Mouse (Mus musculus) liver, embryonic 13.5 days (tissue): ENCODE data around the gene Tbx4. TPM values are rescaled to one million over a fixed set of nuclear protein-coding genes. Genes with fewer than 3 reads are reported as not detected.

ENCODE experiments used
- ATAC-seq: fragments of 200-750 bp; cut with Nextera tagmentation; 2 replicates; pipeline ENCODE4 v1.8.0; 2017; ENCODE audit warnings: low read depth, mild to moderate bottlenecking, moderate number of reproducible peaks, moderate library complexity
- DNase-seq: peaks from one replicate; pipeline ENCODE4 v3.0.0; 2022
- H3K27ac ChIP-seq: fragments of 300-500 bp; sonication (generic); 2 replicates; pipeline ENCODE4 v1.5.1; 2015; ENCODE audit warnings: moderate library complexity, mild to moderate bottlenecking, inconsistent platforms
- H3K27me3 ChIP-seq: fragments of 300-500 bp; sonication (generic); 2 replicates; pipeline ENCODE4 v1.6.1; 2015; ENCODE audit warnings: mild to moderate bottlenecking, inconsistent platforms
- H3K36me3 ChIP-seq: fragments of 300-500 bp; sonication (generic); 2 replicates; pipeline ENCODE4 v1.6.1; 2015; ENCODE audit warnings: mild to moderate bottlenecking, inconsistent platforms
- H3K4me1 ChIP-seq: fragments of 300-500 bp; sonication (generic); replicated peaks from 2 replicates; pipeline ENCODE4 v1.6.1; 2015; ENCODE audit warnings: inconsistent platforms
- H3K4me2 ChIP-seq: fragments of 300-500 bp; sonication (generic); 2 replicates; pipeline ENCODE4 v1.6.1; 2015; ENCODE audit warnings: inconsistent platforms, mild to moderate bottlenecking, moderate library complexity
- H3K4me3 ChIP-seq: fragments of 300-500 bp; sonication (generic); replicated peaks from 2 replicates; pipeline ENCODE4 v1.5.1; 2015; ENCODE audit warnings: mild to moderate bottlenecking, inconsistent platforms
- H3K9ac ChIP-seq: fragments of 300-500 bp; sonication (generic); 2 replicates; pipeline ENCODE4 v1.6.1; 2015; ENCODE audit warnings: mild to moderate bottlenecking, inconsistent platforms
- H3K9me3 ChIP-seq: fragments of 300-500 bp; sonication (generic); replicated peaks from 2 replicates; pipeline ENCODE4 v1.6.1; 2016; ENCODE audit warnings: inconsistent platforms
- WGBS: fragments of 180-500 bp; shearing (Covaris S2); methylation state at CpG from one replicate; pipeline ENCODE4 v1.1.7; 2015; ENCODE audit not compliant: insufficient replicate concordance; 5-methylcytosine and 5-hydroxymethylcytosine counted together
- polyA plus RNA-seq: library from polyadenylated mRNA; unstranded; fragments of >200 nt; fragmentation: Nextera tagmentation; extraction: Ambion mirVana; gene quantifications from 2 replicates; pipeline ENCODE4 v1.2.1, GENCODE M21; 2015

Tbx4 gene
- polyA plus RNA-seq, 1 experiment from 2014 or later, result 0.06 TPM

- DNase-seq (no peak), ATAC-seq (no peak)
- Histone ChIP-seq H3K9ac (no peak overlapping the region), H3K4me2 (no peak overlapping the region), H3K27ac (no peak overlapping the region), H3K36me3 (no peaks in the 10 kb centered on the region), H3K4me3 (no peak overlapping the region), H3K9me3 (no peaks in the 10 kb centered on the region), H3K4me1 (peaks cover 16% of the 10 kb centered on the region), H3K27me3 (peaks cover 99% of the 10 kb centered on the region)
- WGBS, result 3% methylated on average over 13 of the region's 13 CpGs
These were observed 4.9 kb downstream of the Tbx4 start for GRCm38 (mm10) chr11:85891010-85891691.

DNA sequence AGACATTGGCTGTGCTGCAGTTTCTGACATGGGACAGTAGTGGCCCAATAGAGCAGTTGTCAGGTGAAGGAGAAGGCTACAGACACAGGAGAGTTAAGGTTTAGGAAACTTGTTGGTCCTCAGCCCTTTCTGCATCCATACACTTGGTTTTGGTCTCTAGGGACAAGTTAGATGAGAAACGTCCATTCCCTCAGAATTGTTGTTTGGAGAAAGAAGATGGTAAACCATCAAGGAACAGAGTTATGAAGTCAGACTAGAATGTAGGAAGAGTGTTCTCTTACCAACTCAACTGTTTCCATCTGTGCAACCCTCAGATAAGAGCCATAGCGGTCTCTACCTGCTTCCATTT is 5.4 kb downstream of the Tbx4 start:
- Histone ChIP-seq H3K4me1 (peaks cover 16% of the 10 kb centered on the region), H3K4me3 (no peak overlapping the region), H3K36me3 (no peaks in the 10 kb centered on the region), H3K9ac (no peak overlapping the region), H3K9me3 (no peaks in the 10 kb centered on the region), H3K4me2 (no peak overlapping the region), H3K27me3 (peaks cover 99% of the 10 kb centered on the region), H3K27ac (no peak overlapping the region)
- ATAC-seq (no peak), DNase-seq (no peak)
- WGBS, result 12% methylated on average over 2 of the region's 2 CpGs

- H3K4me3 ChIP-seq, result no peak overlapping the region
- ATAC-seq, result no peak
- H3K4me2 ChIP-seq, result no peak overlapping the region
- H3K36me3 ChIP-seq, result no peaks in the 10 kb centered on the region
- no peak overlapping the region for H3K27ac ChIP-seq
- no peak overlapping the region for H3K9ac ChIP-seq
- no peak for DNase-seq
- 2% methylated on average over 6 of the region's 6 CpGs for WGBS
- H3K4me1 ChIP-seq, result peaks cover 16% of the 10 kb centered on the region
- H3K9me3 ChIP-seq, result no peaks in the 10 kb centered on the region
- peaks cover 100% of the 10 kb centered on the region for H3K27me3 ChIP-seq
These were observed 6.5 kb downstream of the Tbx4 start for GRCm38 (mm10) chr11:85892771-85893170.

- Histone ChIP-seq H3K4me1 (peaks cover 11% of the 10 kb centered on the region), H3K27me3 (peaks cover 100% of the 10 kb centered on the region), H3K27ac (no peak overlapping the region), H3K9ac (no peak overlapping the region), H3K36me3 (no peaks in the 10 kb centered on the region), H3K4me2 (no peak overlapping the region), H3K4me3 (no peak overlapping the region), H3K9me3 (no peaks in the 10 kb centered on the region)
- DNase-seq (no peak), ATAC-seq (no peak)
- 2% methylated on average over 13 of the region's 13 CpGs for WGBS
These were observed 7.3 kb downstream of the Tbx4 start for GRCm38 (mm10) chr11:85893400-85894135.

GRCm38 (mm10) chr11:85894136-85894530 is 7.9 kb downstream of the Tbx4 start:
- WGBS, result 2% methylated on average over 3 of the region's 3 CpGs
- Histone ChIP-seq H3K36me3 (no peaks in the 10 kb centered on the region), H3K9me3 (no peaks in the 10 kb centered on the region), H3K4me3 (no peak overlapping the region), H3K4me1 (peaks cover 8% of the 10 kb centered on the region; the same call in 1 of the 2 replicates), H3K27me3 (peaks cover 100% of the 10 kb centered on the region), H3K4me2 (no peak overlapping the region), H3K27ac (no peak overlapping the region), H3K9ac (no peak overlapping the region)
- DNase-seq (no peak), ATAC-seq (no peak)

GRCm38 (mm10) chr11:85894731-85895545 is 8.7 kb downstream of the Tbx4 start:
- H3K36me3 ChIP-seq, result no peaks in the 10 kb centered on the region
- no peaks in the 10 kb centered on the region for H3K9me3 ChIP-seq
- peak overlapping the region; percentile 39 for H3K4me2 ChIP-seq
- WGBS, result 2% methylated on average over 43 of the region's 43 CpGs
- peaks cover 5% of the 10 kb centered on the region; the same call in 1 of the 2 replicates for H3K4me1 ChIP-seq
- peak overlapping the region; percentile 13 for H3K4me3 ChIP-seq
- no peak overlapping the region for H3K27ac ChIP-seq
- no peak overlapping the region for H3K9ac ChIP-seq
- peaks cover 99% of the 10 kb centered on the region for H3K27me3 ChIP-seq
- no peak for DNase-seq
- no peak for ATAC-seq

DNA sequence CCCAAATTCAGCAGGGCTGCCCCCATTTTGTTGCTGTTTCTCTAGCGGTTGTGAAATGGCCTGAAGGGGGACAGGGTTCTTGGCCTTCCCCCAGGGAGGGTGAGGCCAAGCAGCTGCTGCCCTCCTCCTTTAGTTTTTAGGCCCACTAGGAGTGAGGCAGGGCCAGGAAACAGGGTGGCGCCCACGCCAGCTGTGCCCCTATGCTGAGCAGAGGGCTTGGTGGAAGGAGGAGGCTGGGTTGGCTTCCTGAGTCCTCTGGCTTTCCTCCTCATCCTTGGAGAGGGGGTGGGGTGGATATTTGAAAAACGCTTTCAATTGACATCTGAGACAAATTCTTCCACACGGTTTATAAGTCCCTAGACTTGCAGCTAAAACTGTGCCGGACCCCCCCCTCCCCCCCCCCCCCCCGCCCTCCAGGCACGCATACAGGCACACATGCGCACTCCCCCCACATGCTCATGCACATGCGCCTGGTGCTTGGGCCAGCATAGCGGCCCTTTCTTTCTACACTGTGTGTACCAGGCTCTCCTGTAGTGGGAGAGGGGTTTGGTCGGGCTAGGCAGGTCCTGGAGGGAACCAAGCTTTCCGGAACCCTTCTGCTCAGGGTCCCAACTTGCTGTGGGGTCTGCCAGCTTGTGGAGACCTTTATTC is 10.2 kb downstream of the Tbx4 start:
- 40% methylated on average over 11 of the region's 13 CpGs for WGBS
- Histone ChIP-seq H3K36me3 (no peaks in the 10 kb centered on the region), H3K27me3 (peaks cover 99% of the 10 kb centered on the region), H3K4me3 (no peak overlapping the region), H3K27ac (no peak overlapping the region), H3K9ac (no peak overlapping the region), H3K9me3 (no peaks in the 10 kb centered on the region), H3K4me1 (peaks cover 3% of the 10 kb centered on the region; the same call in 1 of the 2 replicates), H3K4me2 (no peak overlapping the region)
- ATAC-seq (no peak), DNase-seq (no peak)

DNA sequence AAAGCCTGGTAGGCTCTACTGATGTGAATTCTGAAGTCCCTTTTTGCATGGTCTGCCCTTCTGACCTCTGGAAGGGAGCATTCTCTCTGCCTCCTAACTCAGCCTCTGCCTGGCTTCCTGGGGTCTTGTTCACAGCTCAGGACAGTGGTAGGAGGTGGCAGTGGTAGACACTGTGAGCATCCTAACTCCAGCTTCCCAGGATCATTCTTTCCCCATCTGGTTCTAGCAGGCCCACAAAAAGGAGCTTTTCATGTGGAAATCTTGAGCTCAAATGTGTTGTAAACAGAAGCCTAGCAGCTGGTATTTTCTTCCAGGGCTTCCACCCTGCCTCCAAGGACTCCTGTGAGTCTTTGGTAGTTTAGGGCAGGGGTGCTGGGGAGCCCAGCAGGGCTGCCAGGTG is 14.1 kb downstream of the Tbx4 start:
- peaks cover 80% of the 10 kb centered on the region for H3K27me3 ChIP-seq

GRCm38 (mm10) chr11:85909514-85909913 is 23.3 kb downstream of the Tbx4 start:
- H3K27me3 ChIP-seq, result peaks cover 12% of the 10 kb centered on the region; the same call in 1 of the 2 replicates
- no peak for ATAC-seq
- DNase-seq, result no peak
- no peak overlapping the region for H3K27ac ChIP-seq
- no peaks in the 10 kb centered on the region for H3K36me3 ChIP-seq
- 52% methylated on average over 4 of the region's 4 CpGs for WGBS
- H3K4me1 ChIP-seq, result peaks cover 9% of the 10 kb centered on the region
- no peak overlapping the region for H3K4me2 ChIP-seq
- no peak overlapping the region for H3K9ac ChIP-seq
- H3K9me3 ChIP-seq, result no peaks in the 10 kb centered on the region
- H3K4me3 ChIP-seq, result no peak overlapping the region

More for the DNA sequence above, 14.1 kb downstream of the Tbx4 start:
- no peak for DNase-seq
- no peaks in the 10 kb centered on the region for H3K9me3 ChIP-seq
- no peak overlapping the region for H3K27ac ChIP-seq
- ATAC-seq, result no peak
- H3K4me2 ChIP-seq, result no peak overlapping the region
- H3K9ac ChIP-seq, result no peak overlapping the region
- H3K4me1 ChIP-seq, result no peaks in the 10 kb centered on the region; the same call in 1 of the 2 replicates
- H3K4me3 ChIP-seq, result no peak overlapping the region
- H3K36me3 ChIP-seq, result no peaks in the 10 kb centered on the region

- ATAC-seq (no peak), DNase-seq (no peak)
- Histone ChIP-seq H3K4me3 (no peak overlapping the region), H3K4me2 (no peak overlapping the region), H3K27ac (no peak overlapping the region), H3K9me3 (no peaks in the 10 kb centered on the region), H3K4me1 (peaks cover 9% of the 10 kb centered on the region), H3K9ac (no peak overlapping the region), H3K36me3 (no peaks in the 10 kb centered on the region), H3K27me3 (peaks cover 14% of the 10 kb centered on the region; the same call in 1 of the 2 replicates)
- 27% methylated on average over 10 of the region's 10 CpGs for WGBS
These were observed 23.9 kb downstream of the Tbx4 start for GRCm38 (mm10) chr11:85910133-85910532.

- H3K4me1 ChIP-seq, result peaks cover 9% of the 10 kb centered on the region
- no peak overlapping the region for H3K4me3 ChIP-seq
- no peaks in the 10 kb centered on the region for H3K9me3 ChIP-seq
- ATAC-seq (no peak), DNase-seq (no peak)
- WGBS, result 64% methylated on average over 7 of the region's 7 CpGs
- peaks cover 43% of the 10 kb centered on the region for H3K27me3 ChIP-seq
- no peak overlapping the region for H3K27ac ChIP-seq
- H3K36me3 ChIP-seq, result no peaks in the 10 kb centered on the region
- H3K9ac ChIP-seq, result no peak overlapping the region
- no peak overlapping the region for H3K4me2 ChIP-seq
These were observed 27.3 kb downstream of the Tbx4 start for GRCm38 (mm10) chr11:85913506-85913905.
